In genomic region chr17:5965084-5965781, GRCm38 (mm10) we compare ENCODE assay signal across 17 mouse cellular contexts. TPM values are rescaled to one million over a fixed set of nuclear protein-coding genes. Genes with fewer than 3 reads are reported as not detected.
A peak's percentile ranks its signal among the peaks of the same experiment; 100 is the strongest.
DNase-seq lines count a peak whose midpoint lies in the region; ATAC-seq and TF ChIP-seq lines count a peak whose summit lies in the region.
"Had no signal": no experiment of that assay in that cellular context is flagged by ENCODE, and none has a peak within 500 bp of the region (broad histone marks: within the 10 kb centered on the region; RNA-seq: fewer than 3 reads in every experiment).

No protein-coding gene starts in this region.

- H3K4me2 ChIP-seq in hindbrain, embryonic 11.5 days (replicated peaks; ENCODE audit: low read depth, low read length): no peak overlapping the region
- no peak overlapping the region for H3K4me2 ChIP-seq in liver, embryonic 11.5 days
- H3K4me2 ChIP-seq: hindbrain, embryonic 15.5 days; limb, embryonic 12.5 days; neural tube, embryonic 12.5 days had no signal

- TF ChIP-seq CTCF in small intestine, adult 2 months (IDR thresholded peaks at IDR 0.05; ENCODE audit: extremely low read depth, insufficient read length, insufficient replicate concordance, low read depth, low read length): no peak

- TF ChIP-seq POLR2A in small intestine, adult 2 months (IDR thresholded peaks at IDR 0.05; ENCODE audit: low read depth, low read length): no peak

- H3K27ac ChIP-seq in hindbrain, embryonic 10.5 days: no peak overlapping the region
- no peak overlapping the region for H3K27ac ChIP-seq in hindbrain, embryonic 11.5 days (ENCODE audit: low read depth, low read length)
- no peak overlapping the region for H3K27ac ChIP-seq in liver, embryonic 11.5 days (ENCODE audit: low read depth, low read length)
- peak overlapping the region; percentile 25 for H3K27ac ChIP-seq in small intestine, adult 2 months (ENCODE audit: insufficient read depth, low read depth, low read length)
- H3K27ac ChIP-seq: hindbrain, embryonic 15.5 days; limb, embryonic 12.5 days; neural tube, embryonic 12.5 days had no signal

- no peaks in the 10 kb centered on the region for H3K36me3 ChIP-seq in hindbrain, embryonic 10.5 days
- H3K36me3 ChIP-seq in hindbrain, embryonic 11.5 days (ENCODE audit: control insufficient read depth, insufficient read depth, low read length): no peaks in the 10 kb centered on the region
- H3K36me3 ChIP-seq in liver, embryonic 11.5 days (ENCODE audit: control insufficient read depth, insufficient read depth, low read length): no peaks in the 10 kb centered on the region
- no peaks in the 10 kb centered on the region for H3K36me3 ChIP-seq in small intestine, adult 2 months (ENCODE audit: control insufficient read depth, insufficient read depth, low read length)
- H3K36me3 ChIP-seq: hindbrain, embryonic 15.5 days; limb, embryonic 12.5 days; neural tube, embryonic 12.5 days had no signal

- ATAC-seq in hindbrain, embryonic 11.5 days (ENCODE audit: low FRiP score): no peak
- peak; percentile 53; the same call in 1 of the 2 replicates for ATAC-seq in liver, embryonic 11.5 days (replicated peaks; ENCODE audit: low FRiP score)
- ATAC-seq: forebrain, embryonic 14.5 days; Patski had no signal

- whole genome bisulfite sequencing in hindbrain, embryonic 10.5 days: 63% methylated on average over 9 of the region's 9 CpGs
- WGBS in hindbrain, embryonic 11.5 days: 69% methylated on average over 9 of the region's 9 CpGs
- WGBS in liver, embryonic 11.5 days: 60% methylated on average over 9 of the region's 9 CpGs
- WGBS in small intestine, adult 2 months: 21% methylated on average over 9 of the region's 9 CpGs

- peaks cover 26% of the 10 kb centered on the region for H3K4me1 ChIP-seq in hindbrain, embryonic 10.5 days (replicated peaks)
- H3K4me1 ChIP-seq in hindbrain, embryonic 11.5 days (replicated peaks; ENCODE audit: control insufficient read depth, insufficient read depth, low read length): 0 out of 2 replicates have a peak, but pooled peaks cover 3% of the 10 kb centered on the region
- H3K4me1 ChIP-seq in liver, embryonic 11.5 days (replicated peaks; ENCODE audit: control insufficient read depth, insufficient read depth, low read length): peaks cover 2% of the 10 kb centered on the region; the same call in 1 of the 2 replicates
- H3K4me1 ChIP-seq in small intestine, adult 2 months (ENCODE audit: control insufficient read depth, insufficient read depth, insufficient read length, low read length): peaks cover 14% of the 10 kb centered on the region
- H3K4me1 ChIP-seq: hindbrain, embryonic 15.5 days; neural tube, embryonic 12.5 days had no signal

- DNase-seq in hindbrain, embryonic 10.5 days (ENCODE audit: low spot score): peak; percentile 23
- DNase-seq in hindbrain, embryonic 11.5 days (ENCODE audit: low spot score): no peak
- peak; percentile 55 for DNase-seq in embryo, embryonic 10 days (ENCODE audit: low spot score)
- DNase-seq in liver, embryonic 11.5 days (ENCODE audit: low spot score): no peak
- DNase-seq in cerebellum, adult 18-20 months: no peak
- no peak for DNase-seq in adipocyte (ENCODE audit: low spot score)
- no peak for DNase-seq in Muller cell, postnatal 12 days (ENCODE audit: inconsistent ontology term)
- DNase-seq: cerebellum, adult 11-12 months; heart, adult 18-20 months; kidney, adult 9 months; thymus, postnatal 4 days had no signal

- H3K27me3 ChIP-seq in hindbrain, embryonic 10.5 days (ENCODE audit: insufficient read depth, poor library complexity, severe bottlenecking): no peaks in the 10 kb centered on the region
- H3K27me3 ChIP-seq in hindbrain, embryonic 11.5 days (ENCODE audit: control insufficient read depth, insufficient read depth, low read length): no peaks in the 10 kb centered on the region
- 0 out of 2 replicates have a peak, but pooled peaks cover 3% of the 10 kb centered on the region for H3K27me3 ChIP-seq in liver, embryonic 11.5 days (replicated peaks; ENCODE audit: control insufficient read depth, insufficient read depth, low read length)
- no peaks in the 10 kb centered on the region for H3K27me3 ChIP-seq in small intestine, adult 2 months (ENCODE audit: control insufficient read depth, insufficient read depth, low read length)
- H3K27me3 ChIP-seq: hindbrain, embryonic 15.5 days; limb, embryonic 12.5 days; neural tube, embryonic 12.5 days; Patski had no signal

- H3K9ac ChIP-seq in hindbrain, embryonic 11.5 days (ENCODE audit: low read depth, low read length): no peak overlapping the region
- H3K9ac ChIP-seq in liver, embryonic 11.5 days (ENCODE audit: low read depth, low read length): no peak overlapping the region
- H3K9ac ChIP-seq: hindbrain, embryonic 15.5 days; limb, embryonic 12.5 days; neural tube, embryonic 12.5 days had no signal

- peaks cover 4% of the 10 kb centered on the region; the same call in 1 of the 2 replicates for H3K9me3 ChIP-seq in hindbrain, embryonic 10.5 days
- no peaks in the 10 kb centered on the region for H3K9me3 ChIP-seq in hindbrain, embryonic 11.5 days (ENCODE audit: control insufficient read depth, low read length)
- H3K9me3 ChIP-seq in liver, embryonic 11.5 days (ENCODE audit: control insufficient read depth, low read length): no peaks in the 10 kb centered on the region
- H3K9me3 ChIP-seq: hindbrain, embryonic 15.5 days; neural tube, embryonic 12.5 days had no signal

- H3K4me3 ChIP-seq in hindbrain, embryonic 10.5 days: no peak overlapping the region
- H3K4me3 ChIP-seq in hindbrain, embryonic 11.5 days (ENCODE audit: low read depth, low read length): no peak overlapping the region
- H3K4me3 ChIP-seq in liver, embryonic 11.5 days (ENCODE audit: low read depth, low read length): no peak overlapping the region
- no peak overlapping the region for H3K4me3 ChIP-seq in small intestine, adult 2 months (ENCODE audit: low read depth, low read length)
- H3K4me3 ChIP-seq: hindbrain, embryonic 15.5 days; limb, embryonic 12.5 days; neural tube, embryonic 12.5 days had no signal

RNA-seq across cellular contexts. Expression of gene Synj2, which starts 24.2 kb away (rescaled TPM):
- 1.6 and 2.4 TPM in 2 replicates for polyA plus RNA-seq in hindbrain, embryonic 10.5 days (2016; fragmentation: Nextera tagmentation; extraction: Ambion mirVana)
- polyA plus RNA-seq in hindbrain, embryonic 11.5 days (2014; fragmentation: Nextera tagmentation; extraction: Ambion mirVana): 1.3 and 1.8 TPM in 2 replicates
- polyA plus RNA-seq in liver, embryonic 11.5 days (2014; fragmentation: Nextera tagmentation; extraction: Ambion mirVana): 2.2 TPM in 2 replicates
- polyA plus RNA-seq in small intestine, adult 2 months (2012; rRNA removed): 2.0 and 3.1 TPM in 2 replicates

Comparison
In these comparisons a context has a peak if more than half of its experiments do, and no peak if none do; other contexts are left out.
1. DNase-seq: peak in hindbrain, embryonic 10.5 days (single experiment) and embryo, embryonic 10 days (single experiment); none in hindbrain, embryonic 11.5 days (single experiment), liver, embryonic 11.5 days (single experiment), cerebellum, adult 18-20 months (0 of 2), adipocyte (single experiment) and Muller cell, postnatal 12 days (single experiment).